Mouse (Mus musculus) heart, embryonic 11.5 days (tissue): ENCODE measurements at regions not wholly inside any gene's neighbourhood (a gene's known extent, or its start where the extent isn't known, plus 50 kb on each side); places are given as distances from the start of the nearest gene placed in this dataset.

Experiments used
- ATAC-seq: fragments of 200-750 bp; cut with Nextera tagmentation; replicated peaks from 2 replicates; pipeline ENCODE4 v1.8.0; 2017; ENCODE audit warnings: moderate library complexity; ENCODE audit not compliant: insufficient number of reproducible peaks, low FRiP score, low TSS enrichment
- H3K27ac ChIP-seq: fragments of 300-500 bp; sonication (generic); 2 replicates; pipeline ENCODE4 v1.5.1; 2014; ENCODE audit warnings: mild to moderate bottlenecking, low read depth, low read length
- H3K27me3 ChIP-seq: fragments of 300-500 bp; sonication (generic); 2 replicates; pipeline ENCODE4 v1.6.1; 2014; ENCODE audit warnings: mild to moderate bottlenecking, low read length, mixed read lengths; ENCODE audit not compliant: control insufficient read depth, insufficient read depth
- H3K36me3 ChIP-seq: fragments of 300-500 bp; sonication (generic); 2 replicates; pipeline ENCODE4 v1.6.1; 2014; ENCODE audit warnings: mild to moderate bottlenecking, low read length, moderate library complexity, mixed read lengths; ENCODE audit not compliant: control insufficient read depth, insufficient read depth
- H3K4me1 ChIP-seq: fragments of 300-500 bp; sonication (generic); 2 replicates; pipeline ENCODE4 v1.6.1; 2014; ENCODE audit warnings: low read length; ENCODE audit not compliant: control insufficient read depth, insufficient read depth
- H3K4me2 ChIP-seq: fragments of 300-500 bp; sonication (generic); 2 replicates; pipeline ENCODE4 v1.6.1; 2014; ENCODE audit warnings: mild to moderate bottlenecking, moderate library complexity
- H3K4me3 ChIP-seq: fragments of 300-500 bp; sonication (generic); 2 replicates; pipeline ENCODE4 v1.5.1; 2014; ENCODE audit warnings: low read depth, low read length
- H3K9ac ChIP-seq: fragments of 300-500 bp; sonication (generic); 2 replicates; pipeline ENCODE4 v1.6.1; 2014; ENCODE audit warnings: mild to moderate bottlenecking, low read depth, low read length, moderate library complexity
- H3K9me3 ChIP-seq: fragments of 300-500 bp; sonication (generic); replicated peaks from 2 replicates; pipeline ENCODE4 v1.6.1; 2016; ENCODE audit warnings: low read length; ENCODE audit not compliant: control insufficient read depth
- WGBS: fragments of 180-500 bp; shearing (Covaris S2); extraction: QIAGEN DNeasy Blood & Tissue Kit; methylation state at CpG from one replicate; pipeline ENCODE4 v1.1.7; 2014; ENCODE audit not compliant: insufficient replicate concordance; 5-methylcytosine and 5-hydroxymethylcytosine counted together

GRCm38 (mm10) chr12:31148417-31149356 lies 75.0 kb downstream of the Fam110c start:
- H3K9me3 ChIP-seq, result no peaks in the 10 kb centered on the region
- no peak overlapping the region for H3K4me3 ChIP-seq
- no peak overlapping the region for H3K4me2 ChIP-seq
- H3K27ac ChIP-seq, result no peak overlapping the region
- H3K27me3 ChIP-seq, result no peaks in the 10 kb centered on the region
- no peak for ATAC-seq
- 41% methylated on average over 11 of the region's 11 CpGs for WGBS
- H3K36me3 ChIP-seq, result no peaks in the 10 kb centered on the region
- H3K9ac ChIP-seq, result no peak overlapping the region
- H3K4me1 ChIP-seq, result peaks cover 13% of the 10 kb centered on the region

GRCm38 (mm10) chr12:31153720-31154119 lies 80.1 kb downstream of the Fam110c start:
- no peak for ATAC-seq
- 90% methylated on average over 2 of the region's 2 CpGs for WGBS
- no peaks in the 10 kb centered on the region for H3K36me3 ChIP-seq
- no peak overlapping the region for H3K4me2 ChIP-seq
- H3K9me3 ChIP-seq, result no peaks in the 10 kb centered on the region
- peaks cover under 1% of the 10 kb centered on the region for H3K4me1 ChIP-seq
- no peak overlapping the region for H3K9ac ChIP-seq
- no peak overlapping the region for H3K27ac ChIP-seq
- no peaks in the 10 kb centered on the region for H3K27me3 ChIP-seq
- H3K4me3 ChIP-seq, result no peak overlapping the region

GRCm38 (mm10) chr12:31154608-31155011 lies 80.9 kb downstream of the Fam110c start:
- ATAC-seq, result no peak
- Histone ChIP-seq H3K4me1 (no peaks in the 10 kb centered on the region; the same call in 1 of the 2 replicates), H3K36me3 (no peaks in the 10 kb centered on the region), H3K9ac (no peak overlapping the region), H3K27me3 (no peaks in the 10 kb centered on the region), H3K4me3 (no peak overlapping the region), H3K9me3 (no peaks in the 10 kb centered on the region), H3K27ac (no peak overlapping the region), H3K4me2 (no peak overlapping the region)
- 41% methylated on average over 5 of the region's 5 CpGs for WGBS

GRCm38 (mm10) chr12:31156154-31156720 lies 82.6 kb downstream of the Fam110c start:
- H3K27me3 ChIP-seq, result no peaks in the 10 kb centered on the region
- H3K4me3 ChIP-seq, result no peak overlapping the region
- H3K9ac ChIP-seq, result no peak overlapping the region
- H3K4me1 ChIP-seq, result no peaks in the 10 kb centered on the region; the same call in 1 of the 2 replicates
- 72% methylated on average over 13 of the region's 13 CpGs for WGBS
- ATAC-seq, result no peak
- H3K9me3 ChIP-seq, result no peaks in the 10 kb centered on the region
- H3K36me3 ChIP-seq, result no peaks in the 10 kb centered on the region
- no peak overlapping the region for H3K4me2 ChIP-seq
- no peak overlapping the region for H3K27ac ChIP-seq

- H3K4me3 ChIP-seq, result no peak overlapping the region
- H3K4me2 ChIP-seq, result no peak overlapping the region
- H3K36me3 ChIP-seq, result no peaks in the 10 kb centered on the region
- no peak overlapping the region for H3K9ac ChIP-seq
- no peaks in the 10 kb centered on the region; the same call in 1 of the 2 replicates for H3K4me1 ChIP-seq
- no peak overlapping the region for H3K27ac ChIP-seq
- 86% methylated on average over 3 of the region's 3 CpGs for WGBS
- no peaks in the 10 kb centered on the region for H3K27me3 ChIP-seq
- no peaks in the 10 kb centered on the region for H3K9me3 ChIP-seq
- ATAC-seq, result no peak
These were observed 83.1 kb upstream of the Gm6993 start for GRCm38 (mm10) chr12:31157453-31157852.

- no peak overlapping the region for H3K27ac ChIP-seq
- H3K4me2 ChIP-seq, result no peak overlapping the region
- no peaks in the 10 kb centered on the region; the same call in 1 of the 2 replicates for H3K4me1 ChIP-seq
- WGBS, result 95% methylated on average over 1 of the region's 1 CpGs
- no peaks in the 10 kb centered on the region for H3K36me3 ChIP-seq
- H3K27me3 ChIP-seq, result no peaks in the 10 kb centered on the region
- no peak for ATAC-seq
- H3K4me3 ChIP-seq, result no peak overlapping the region
- no peak overlapping the region for H3K9ac ChIP-seq
- no peaks in the 10 kb centered on the region for H3K9me3 ChIP-seq
These were observed 82.7 kb upstream of the Gm6993 start for GRCm38 (mm10) chr12:31157890-31158289.

- Histone ChIP-seq H3K27ac (no peak overlapping the region), H3K4me3 (no peak overlapping the region), H3K9ac (no peak overlapping the region), H3K9me3 (no peaks in the 10 kb centered on the region), H3K36me3 (no peaks in the 10 kb centered on the region), H3K4me2 (no peak overlapping the region), H3K27me3 (no peaks in the 10 kb centered on the region), H3K4me1 (no peaks in the 10 kb centered on the region; the same call in 1 of the 2 replicates)
- no peak for ATAC-seq
- 82% methylated on average over 4 of the region's 4 CpGs for WGBS
These were observed 81.7 kb upstream of the Gm6993 start for GRCm38 (mm10) chr12:31158885-31159284.

GRCm38 (mm10) chr12:31159378-31159777 lies 81.2 kb upstream of the Gm6993 start:
- H3K9ac ChIP-seq, result no peak overlapping the region
- WGBS, result 73% methylated on average over 7 of the region's 7 CpGs
- H3K4me3 ChIP-seq, result no peak overlapping the region
- no peaks in the 10 kb centered on the region; the same call in 1 of the 2 replicates for H3K4me1 ChIP-seq
- H3K27ac ChIP-seq, result no peak overlapping the region
- H3K4me2 ChIP-seq, result no peak overlapping the region
- no peaks in the 10 kb centered on the region for H3K36me3 ChIP-seq
- H3K9me3 ChIP-seq, result no peaks in the 10 kb centered on the region
- ATAC-seq, result no peak
- no peaks in the 10 kb centered on the region for H3K27me3 ChIP-seq
